Mouse (Mus musculus) E14TG2a.4 (cell line): ENCODE results near the gene Fgf15.

Experiments
- H3K27me3 ChIP-seq: 2 replicates; pipeline ENCODE4 v1.6.1; 2014; ENCODE audit warnings: low read length, control low read depth; ENCODE audit not compliant: insufficient read depth
- H3K36me3 ChIP-seq: 2 replicates; pipeline ENCODE4 v1.6.1; 2014; ENCODE audit warnings: low read length, control low read depth; ENCODE audit not compliant: insufficient read depth
- H3K4me1 ChIP-seq: replicated peaks from 2 replicates; pipeline ENCODE4 v1.6.1; 2014; ENCODE audit warnings: low read depth, low read length, control low read depth
- H3K4me3 ChIP-seq: replicated peaks from 2 replicates; pipeline ENCODE4 v1.5.1; 2014; ENCODE audit warnings: mild to moderate bottlenecking, low read length
- H3K9me3 ChIP-seq: 2 replicates; pipeline ENCODE4 v1.6.1; 2014; ENCODE audit warnings: low read length, control low read depth
- CTCF ChIP-seq: conservative IDR thresholded peaks from 2 replicates; pipeline ENCODE4 v1.5.1; 2014; ENCODE audit warnings: low read length
- NANOG ChIP-seq: IDR thresholded peaks from 2 replicates; pipeline ENCODE4 v1.6.1; 2014; ENCODE audit warnings: borderline replicate concordance, low read length, mixed read lengths
- POU5F1 ChIP-seq: IDR thresholded peaks from 2 replicates; pipeline ENCODE4 v1.6.1; 2014; ENCODE audit warnings: low read length, borderline replicate concordance

Fgf15 gene

GRCm38 (mm10) chr7:144914296-144914947 is 18.1 kb downstream of the Fgf15 start:
- no peak for TF ChIP-seq NANOG
- TF ChIP-seq POU5F1 = no peak
- TF ChIP-seq CTCF = no peak; the same call in 1 of the 2 replicates

GRCm38 (mm10) chr7:144914948-144915750 is 18.8 kb downstream of the Fgf15 start, which contains the start of gene LTO1:
TSS of gene LTO1 (plus strand) at chr7:144915100.
- no peaks in the 10 kb centered on the region for H3K9me3 ChIP-seq
- no peaks in the 10 kb centered on the region for H3K27me3 ChIP-seq
- no peak for TF ChIP-seq POU5F1
- H3K4me3 ChIP-seq = peak within 1 kb of the TSS; percentile 98
- peaks cover 23% of the 10 kb centered on the region for H3K4me1 ChIP-seq
- H3K36me3 ChIP-seq = peaks cover 39% of the 10 kb centered on the region

More at GRCm38 (mm10) chr7:144914296-144914947, 18.1 kb downstream of the Fgf15 start:
- Histone ChIP-seq H3K4me1 (peaks cover 30% of the 10 kb centered on the region), H3K9me3 (no peaks in the 10 kb centered on the region), H3K36me3 (peaks cover 31% of the 10 kb centered on the region), H3K4me3 (peak overlapping the region; percentile 98), H3K27me3 (no peaks in the 10 kb centered on the region)

GRCm38 (mm10) chr7:144918823-144919222 is 22.5 kb downstream of the Fgf15 start:
- Histone ChIP-seq H3K9me3 (no peaks in the 10 kb centered on the region), H3K27me3 (no peaks in the 10 kb centered on the region), H3K4me3 (no peak overlapping the region), H3K4me1 (peaks cover 22% of the 10 kb centered on the region), H3K36me3 (peaks cover 57% of the 10 kb centered on the region)
- no peak for TF ChIP-seq POU5F1
- no peak for TF ChIP-seq NANOG
- no peak for TF ChIP-seq CTCF

- Histone ChIP-seq H3K36me3 (peaks cover 60% of the 10 kb centered on the region), H3K9me3 (no peaks in the 10 kb centered on the region), H3K27me3 (no peaks in the 10 kb centered on the region), H3K4me3 (no peak overlapping the region), H3K4me1 (peaks cover 33% of the 10 kb centered on the region)
- TF ChIP-seq POU5F1 (no peak), NANOG (no peak), CTCF (no peak)
Measured at GRCm38 (mm10) chr7:144927591-144927990, 31.3 kb downstream of the Fgf15 start.

- H3K36me3 ChIP-seq = peaks cover 66% of the 10 kb centered on the region
Measured at GRCm38 (mm10) chr7:144928009-144928888, 31.9 kb downstream of the Fgf15 start.

GRCm38 (mm10) chr7:144928889-144929210 is 32.5 kb downstream of the Fgf15 start:
- no peak for TF ChIP-seq CTCF
- no peaks in the 10 kb centered on the region for H3K27me3 ChIP-seq
- no peaks in the 10 kb centered on the region for H3K9me3 ChIP-seq
- H3K4me1 ChIP-seq = peaks cover 46% of the 10 kb centered on the region
- peaks cover 72% of the 10 kb centered on the region for H3K36me3 ChIP-seq
- no peak overlapping the region for H3K4me3 ChIP-seq

More at GRCm38 (mm10) chr7:144928009-144928888, 31.9 kb downstream of the Fgf15 start:
- Histone ChIP-seq H3K4me1 (peaks cover 40% of the 10 kb centered on the region), H3K27me3 (no peaks in the 10 kb centered on the region), H3K4me3 (no peak overlapping the region), H3K9me3 (no peaks in the 10 kb centered on the region)
- TF ChIP-seq CTCF = no peak
- no peak for TF ChIP-seq NANOG
- no peak for TF ChIP-seq POU5F1

GRCm38 (mm10) chr7:144929506-144929905 is 33.2 kb downstream of the Fgf15 start:
- H3K27me3 ChIP-seq = no peaks in the 10 kb centered on the region
- H3K4me3 ChIP-seq = no peak overlapping the region
- H3K4me1 ChIP-seq = peaks cover 52% of the 10 kb centered on the region
- no peak for TF ChIP-seq NANOG
- peaks cover 72% of the 10 kb centered on the region for H3K36me3 ChIP-seq
- no peaks in the 10 kb centered on the region for H3K9me3 ChIP-seq

- Histone ChIP-seq H3K36me3 (peaks cover 72% of the 10 kb centered on the region), H3K4me3 (no peak overlapping the region), H3K27me3 (no peaks in the 10 kb centered on the region), H3K4me1 (peaks cover 57% of the 10 kb centered on the region), H3K9me3 (no peaks in the 10 kb centered on the region)
- no peak for TF ChIP-seq POU5F1
- TF ChIP-seq CTCF = no peak
- no peak for TF ChIP-seq NANOG
Measured at GRCm38 (mm10) chr7:144929931-144930330, 33.6 kb downstream of the Fgf15 start.

GRCm38 (mm10) chr7:144931778-144932177 is 35.4 kb downstream of the Fgf15 start:
- TF ChIP-seq CTCF = peak; percentile 82
- no peak for TF ChIP-seq NANOG
- no peak for TF ChIP-seq POU5F1
- Histone ChIP-seq H3K36me3 (peaks cover 88% of the 10 kb centered on the region), H3K4me3 (no peak overlapping the region), H3K4me1 (peaks cover 75% of the 10 kb centered on the region), H3K27me3 (no peaks in the 10 kb centered on the region), H3K9me3 (no peaks in the 10 kb centered on the region)
